Mouse (Mus musculus) CD4-positive, CD25-positive, alpha-beta regulatory T cell, adult 9 weeks (primary cell): Measurements from ENCODE around the gene Zfp626. TPM values are rescaled to one million over a fixed set of nuclear protein-coding genes. Genes with fewer than 3 reads are reported as not detected.

Source experiments
- polyA plus RNA-seq: library from polyadenylated mRNA; unstranded; fragments of 100-300 nt; shearing (Covaris generic); gene quantifications from one replicate; pipeline ENCODE4 v1.2.1, GENCODE M21; 2017

Zfp626 gene
- 4.7 TPM for polyA plus RNA-seq

GRCm38 (mm10) chr7:27806896-27807295, at the start of gene Zfp626:
TSS of gene Zfp626 (plus strand) at chr7:27807196.

GRCm38 (mm10) chr7:27838323-27839249, 31.6 kb downstream of the Zfp626 start, which contains the start of gene Zfp59:
TSS of gene Zfp59 (plus strand) at chr7:27838607.

GRCm38 (mm10) chr7:27857227-27857626, 50.2 kb downstream of the Zfp626 start, which contains the start of gene Zfp607a:
TSS of gene Zfp607a (plus strand) at chr7:27857527.

Other genes with a start within 250 kb of the Zfp626 start
- 96.3 TPM for gene Akt2, start 215.6 kb upstream of the Zfp626 start, polyA plus RNA-seq
- gene Ttc9b, start 153.3 kb upstream of the Zfp626 start, polyA plus RNA-seq: not detected
- gene Map3k10, start 132.6 kb upstream of the Zfp626 start, polyA plus RNA-seq: 1.7 TPM
- gene Zfp607b, start 117.9 kb upstream of the Zfp626 start, polyA plus RNA-seq: 8.0 TPM
- 23.6 TPM for gene Zfp60, start 75.8 kb upstream of the Zfp626 start, polyA plus RNA-seq
- gene Zfp59, start 31.4 kb downstream of the Zfp626 start, polyA plus RNA-seq: 12.8 TPM
- 13.0 TPM for gene Zfp607a, start 50.3 kb downstream of the Zfp626 start, polyA plus RNA-seq
- gene Zfp974, start 122.3 kb downstream of the Zfp626 start, polyA plus RNA-seq: 10.8 TPM
- 16.2 TPM for gene Zfp780b, start 172.0 kb downstream of the Zfp626 start, polyA plus RNA-seq
- gene Zfp850, start 206.9 kb downstream of the Zfp626 start, polyA plus RNA-seq: 8.2 TPM
- gene Psmc4, start 242.9 kb downstream of the Zfp626 start, polyA plus RNA-seq: 231 TPM